ENCODE assay signal across 8 mouse cellular contexts in the genomic region with DNA sequence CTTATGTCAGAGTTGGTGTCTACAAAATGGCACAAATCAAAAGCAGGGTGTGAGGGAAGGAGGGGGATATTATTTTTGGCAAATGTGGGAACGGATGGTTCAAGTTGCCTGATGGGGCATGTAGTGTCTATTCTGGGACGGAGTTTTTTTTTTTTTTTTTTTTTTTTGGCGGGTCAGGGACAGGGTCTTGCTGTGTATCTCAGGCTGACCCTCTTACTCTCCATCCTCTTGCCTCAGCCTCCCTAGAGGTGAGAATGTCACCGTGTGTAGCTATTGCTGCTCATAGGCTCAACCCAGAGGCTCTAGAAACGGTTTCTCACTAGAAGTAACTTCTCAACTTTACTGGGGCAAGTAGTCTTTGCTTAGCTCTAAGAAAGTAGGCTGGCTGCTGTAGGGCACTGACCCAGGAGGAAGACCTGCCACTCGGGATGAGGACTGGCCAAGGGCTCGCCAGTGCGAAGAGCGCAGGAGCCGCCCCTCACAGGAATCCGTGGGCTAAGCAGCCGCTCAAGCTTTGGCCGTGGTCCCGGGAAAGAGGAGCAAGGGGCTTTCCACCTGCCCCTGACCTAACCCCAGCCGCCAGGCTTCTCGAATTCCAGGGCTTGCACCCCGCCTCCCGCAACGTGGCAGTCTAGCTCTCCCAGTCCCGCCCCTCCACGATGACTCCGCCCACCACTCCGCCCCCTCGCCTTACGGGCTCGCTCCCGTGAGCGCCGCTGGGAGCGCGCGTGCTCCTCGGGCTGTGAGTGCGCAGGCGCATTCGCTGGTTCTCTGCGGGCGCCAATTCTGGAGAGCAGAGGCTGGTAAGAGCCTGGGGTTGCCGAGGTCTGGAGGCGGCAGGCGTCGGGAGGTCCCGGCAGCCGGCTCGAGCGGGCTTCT. TPM values are rescaled to one million over a fixed set of nuclear protein-coding genes. Genes with fewer than 3 reads are reported as not detected.
DNase-seq lines count a peak whose midpoint lies in the region; ATAC-seq lines count a peak whose summit lies in the region.

TSS of gene Alg6 (plus strand) at position 761 of the 879 bp plus-strand sequence.

- H3K27ac ChIP-seq in heart, embryonic 10.5 days, result peak within 1 kb of the TSS; percentile 96
- peak within 1 kb of the TSS; percentile 77 for H3K27ac ChIP-seq in kidney, embryonic 15.5 days

- no peaks in the 10 kb centered on the region for H3K9me3 ChIP-seq in heart, embryonic 10.5 days
- H3K9me3 ChIP-seq in kidney, embryonic 15.5 days (replicated peaks), result no peaks in the 10 kb centered on the region

- H3K4me3 ChIP-seq in heart, embryonic 10.5 days, result peak within 1 kb of the TSS; percentile 79
- peak within 1 kb of the TSS; percentile 67 for H3K4me3 ChIP-seq in kidney, embryonic 15.5 days (replicated peaks)

- H3K4me2 ChIP-seq in kidney, embryonic 15.5 days, result peak within 1 kb of the TSS; percentile 85

- peak within 1 kb of the TSS; percentile 64 for H3K9ac ChIP-seq in kidney, embryonic 15.5 days

- WGBS in heart, embryonic 10.5 days, result 2% methylated on average over 46 of the region's 46 CpGs
- WGBS in kidney, embryonic 15.5 days, result 4% methylated on average over 46 of the region's 46 CpGs

- H3K36me3 ChIP-seq in heart, embryonic 10.5 days, result peaks cover 8% of the 10 kb centered on the region
- H3K36me3 ChIP-seq in kidney, embryonic 15.5 days, result peaks cover 15% of the 10 kb centered on the region

- H3K4me1 ChIP-seq in heart, embryonic 10.5 days, result peaks cover 11% of the 10 kb centered on the region; the same call in 1 of the 2 replicates
- peaks cover 12% of the 10 kb centered on the region for H3K4me1 ChIP-seq in kidney, embryonic 15.5 days

- ATAC-seq in erythroblast, adult 5-6 weeks (replicated peaks; ENCODE audit: low FRiP score, poor library complexity, severe bottlenecking), result peak; percentile 99
- ATAC-seq in kidney, embryonic 15.5 days (replicated peaks; ENCODE audit: low FRiP score), result peak; percentile 96
- peak; percentile 97 for ATAC-seq in monocyte, adult 5-6 weeks (replicated peaks; ENCODE audit: insufficient number of reproducible peaks, low FRiP score, low TSS enrichment, poor library complexity, severe bottlenecking)

- H3K27me3 ChIP-seq in heart, embryonic 10.5 days (ENCODE audit: insufficient read depth, poor library complexity, severe bottlenecking), result no peaks in the 10 kb centered on the region
- no peaks in the 10 kb centered on the region for H3K27me3 ChIP-seq in kidney, embryonic 15.5 days

- DNase-seq in B cell, adult 2 months, result peak; percentile 98
- peak; percentile 96 for DNase-seq in brain, adult 2 months (ENCODE audit: low read depth, low spot score)
- peak; percentile 98 for DNase-seq in heart, embryonic 10.5 days (ENCODE audit: low spot score)
- peak; percentile 98 for DNase-seq in liver
- peak; percentile 97 to 99 for DNase-seq in spleen, postnatal 4 days (ENCODE audit: low spot score in 2 of 2)

RNA-seq across cellular contexts. Expression of gene Alg6, which starts in this region (rescaled TPM):
- total RNA-seq in erythroblast, adult 5-6 weeks (2015; ENCODE audit: low replicate concordance), result 7.1 and 25.0 TPM in 2 replicates
- 3.9 and 6.6 TPM in 2 replicates for total RNA-seq in erythroblast, adult 5-6 weeks (2017; ENCODE audit: low replicate concordance)
- 13.2 and 16.2 TPM in 2 replicates for polyA plus RNA-seq in heart, embryonic 10.5 days (2016; fragmentation: Nextera tagmentation; extraction: Ambion mirVana)
- polyA plus RNA-seq in kidney, embryonic 15.5 days (2015; fragmentation: Nextera tagmentation; extraction: Ambion mirVana), result 26.8 and 27.0 TPM in 2 replicates
- total RNA-seq in monocyte, adult 5-6 weeks (2017), result 4.4 to 9.5 TPM (median 4.9 TPM) in 3 replicates

Comparison
In these comparisons a context has a peak if more than half of its experiments do, and no peak if none do; other contexts are left out.
1. Peak in every context shown above with its lines: DNase-seq, ATAC-seq, H3K4me3 ChIP-seq and H3K27ac ChIP-seq.